Mouse (Mus musculus) hindbrain, embryonic 11.5 days (tissue): ENCODE data around the gene Ccnd3. TPM values are rescaled to one million over a fixed set of nuclear protein-coding genes. Genes with fewer than 3 reads are reported as not detected.

Source experiments
- ATAC-seq: fragments of 200-750 bp; cut with Nextera tagmentation; 2 replicates; pipeline ENCODE4 v1.8.0; 2017; ENCODE audit warnings: mild to moderate bottlenecking, moderate TSS enrichment, moderate library complexity; ENCODE audit not compliant: low FRiP score
- DNase-seq: peaks from one replicate; pipeline ENCODE4 v3.0.0-alpha.2; 2015; ENCODE audit warnings: low spot score
- H3K27ac ChIP-seq: fragments of 300-500 bp; sonication (generic); 2 replicates; pipeline ENCODE4 v1.5.1; 2014; ENCODE audit warnings: mild to moderate bottlenecking, low read depth, low read length
- H3K27me3 ChIP-seq: fragments of 300-500 bp; sonication (generic); 2 replicates; pipeline ENCODE4 v1.6.1; 2014; ENCODE audit warnings: mild to moderate bottlenecking, low read length, moderate library complexity, mixed read lengths; ENCODE audit not compliant: control insufficient read depth, insufficient read depth
- H3K36me3 ChIP-seq: fragments of 300-500 bp; sonication (generic); 2 replicates; pipeline ENCODE4 v1.6.1; 2014; ENCODE audit warnings: mild to moderate bottlenecking, low read length, moderate library complexity, mixed read lengths; ENCODE audit not compliant: control insufficient read depth, insufficient read depth
- H3K4me1 ChIP-seq: fragments of 300-500 bp; sonication (generic); replicated peaks from 2 replicates; pipeline ENCODE4 v1.6.1; 2014; ENCODE audit warnings: low read length, mixed read lengths; ENCODE audit not compliant: control insufficient read depth, insufficient read depth
- H3K4me2 ChIP-seq: fragments of 300-500 bp; sonication (generic); replicated peaks from 2 replicates; pipeline ENCODE4 v1.6.1; 2014; ENCODE audit warnings: mild to moderate bottlenecking, low read depth, low read length
- H3K4me3 ChIP-seq: fragments of 300-500 bp; sonication (generic); 2 replicates; pipeline ENCODE4 v1.5.1; 2014; ENCODE audit warnings: low read depth, low read length
- H3K9ac ChIP-seq: fragments of 300-500 bp; sonication (generic); 2 replicates; pipeline ENCODE4 v1.6.1; 2014; ENCODE audit warnings: low read depth, low read length
- H3K9me3 ChIP-seq: fragments of 300-500 bp; sonication (generic); 2 replicates; pipeline ENCODE4 v1.6.1; 2016; ENCODE audit warnings: low read length; ENCODE audit not compliant: control insufficient read depth
- whole genome bisulfite sequencing: fragments of 180-500 bp; shearing (Covaris S2); extraction: QIAGEN DNeasy Blood & Tissue Kit; methylation state at CpG from one replicate; pipeline ENCODE4 v1.1.7; 2014; 5-methylcytosine and 5-hydroxymethylcytosine counted together
- polyA plus RNA-seq: library from polyadenylated mRNA; unstranded; fragments of >200 nt; fragmentation: Nextera tagmentation; extraction: Ambion mirVana; gene quantifications from 2 replicates; pipeline ENCODE4 v1.2.1, GENCODE M21; 2014

The Ccnd3 gene
- 190 and 195 TPM in 2 replicates for polyA plus RNA-seq

DNA sequence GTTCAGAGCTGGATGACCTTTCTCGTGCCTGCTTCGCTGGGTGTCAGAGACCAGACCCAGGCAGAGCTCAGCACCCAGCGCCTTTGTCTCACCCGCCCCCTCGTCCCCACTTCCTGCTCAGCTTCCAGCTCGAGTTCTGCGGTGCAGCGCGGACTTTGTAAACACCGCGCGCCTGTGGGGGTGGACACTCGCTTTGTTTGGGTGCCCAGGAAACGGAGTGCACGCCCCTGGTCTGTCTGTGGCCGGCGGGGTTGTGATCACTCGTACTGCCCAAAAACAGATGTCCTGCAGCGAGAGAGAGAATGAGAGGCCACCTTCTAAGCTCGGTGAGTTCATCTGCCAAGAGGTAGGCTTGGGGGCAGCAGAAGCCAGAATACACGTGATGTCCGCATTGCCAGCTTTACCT is at the start of gene Ccnd3:
Gene Ccnd3, plus strand, starts transcription at position 111 of the 406 bp plus-strand sequence.
- Histone ChIP-seq H3K27me3 (no peaks in the 10 kb centered on the region), H3K4me2 (peak within 1 kb of the TSS; percentile 62), H3K4me3 (peak within 1 kb of the TSS; percentile 33), H3K36me3 (no peaks in the 10 kb centered on the region), H3K9ac (peak within 1 kb of the TSS; percentile 64), H3K27ac (no peak within 1 kb of the TSS), H3K4me1 (peaks cover 7% of the 10 kb centered on the region), H3K9me3 (no peaks in the 10 kb centered on the region)
- ATAC-seq: no peak
- DNase-seq: peak; percentile 56
- 3% methylated on average over 22 of the region's 22 CpGs for WGBS

DNA sequence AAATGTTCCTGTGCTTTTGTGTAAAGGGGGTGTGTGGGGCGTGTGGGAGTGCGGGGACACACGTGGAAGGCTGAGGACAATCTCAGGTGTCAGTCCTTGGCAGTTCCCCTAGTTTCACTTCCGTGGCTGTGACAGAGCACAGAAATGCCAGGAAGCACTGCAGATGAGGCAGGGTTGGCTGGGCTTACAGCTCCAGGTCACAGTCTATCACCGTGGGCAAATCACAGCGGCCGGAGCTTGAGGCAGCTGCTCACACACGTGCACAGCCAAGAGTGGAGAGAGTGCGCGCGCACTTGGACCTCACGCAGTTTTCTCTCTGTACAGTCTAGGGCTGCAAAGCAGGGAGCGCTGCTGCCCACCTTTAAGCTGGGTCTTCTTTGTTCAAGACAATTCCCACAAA is 46.5 kb upstream of the Ccnd3 start:
- Histone ChIP-seq H3K4me1 (no peaks in the 10 kb centered on the region), H3K4me2 (no peak overlapping the region), H3K9me3 (no peaks in the 10 kb centered on the region), H3K36me3 (no peaks in the 10 kb centered on the region), H3K27me3 (no peaks in the 10 kb centered on the region), H3K27ac (no peak overlapping the region), H3K9ac (no peak overlapping the region), H3K4me3 (no peak overlapping the region)
- no peak for ATAC-seq
- 86% methylated on average over 13 of the region's 13 CpGs for WGBS
- DNase-seq: no peak

DNA sequence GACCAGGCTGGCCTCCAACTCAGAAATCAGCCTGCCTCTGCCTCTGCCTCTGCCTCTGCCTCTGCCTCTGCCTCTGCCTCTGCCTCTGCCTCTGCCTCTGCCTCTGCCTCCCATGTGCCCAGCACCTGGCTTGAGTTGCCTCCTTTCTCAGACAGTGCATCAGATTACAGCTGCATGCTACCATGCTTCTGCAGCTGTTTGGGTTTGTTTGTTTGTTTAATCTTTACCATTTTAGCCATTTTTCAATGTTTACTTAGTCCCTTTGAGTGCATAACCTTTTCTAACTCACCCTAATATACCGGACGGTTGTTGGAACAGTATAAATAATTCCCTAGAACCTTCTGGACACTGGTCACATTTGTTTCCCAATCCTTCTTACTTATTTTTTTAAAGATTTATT is 45.9 kb upstream of the Ccnd3 start:
- no peaks in the 10 kb centered on the region for H3K36me3 ChIP-seq
- no peak overlapping the region for H3K4me3 ChIP-seq
- whole genome bisulfite sequencing: 94% methylated on average over 2 of the region's 2 CpGs
- ATAC-seq (no peak), DNase-seq (no peak)
- no peak overlapping the region for H3K27ac ChIP-seq
- H3K27me3 ChIP-seq: no peaks in the 10 kb centered on the region
- H3K4me2 ChIP-seq: no peak overlapping the region
- H3K9ac ChIP-seq: no peak overlapping the region
- H3K4me1 ChIP-seq: no peaks in the 10 kb centered on the region
- H3K9me3 ChIP-seq: no peaks in the 10 kb centered on the region

DNA sequence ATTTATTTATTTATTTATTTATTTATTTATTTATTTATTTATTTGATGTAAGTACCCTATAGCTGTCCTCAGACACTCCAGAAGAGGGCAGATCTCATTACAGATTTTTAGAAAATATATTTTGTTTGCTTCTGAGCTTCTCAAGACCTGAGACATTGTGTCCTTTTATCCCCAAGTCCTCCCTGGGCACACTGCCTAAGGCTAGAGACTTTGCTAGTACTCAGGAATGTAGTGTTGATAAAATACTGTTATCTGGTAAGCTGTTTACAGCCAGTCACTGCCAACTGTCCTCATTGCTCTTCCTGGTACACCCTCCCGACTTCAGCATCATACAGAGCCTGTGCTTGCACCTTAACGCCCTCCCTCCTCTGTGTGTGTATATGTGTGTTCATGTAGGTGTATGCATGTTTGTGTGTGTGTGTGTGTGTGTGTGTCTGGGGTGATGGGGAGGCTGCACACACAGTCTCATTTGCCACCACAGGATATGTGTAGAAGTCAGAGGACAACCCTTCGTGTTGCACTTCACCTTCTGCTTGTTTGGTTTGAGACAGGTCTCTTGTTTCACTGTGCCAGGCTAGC is 45.4 kb upstream of the Ccnd3 start:
- no peak for DNase-seq
- Histone ChIP-seq H3K36me3 (no peaks in the 10 kb centered on the region), H3K4me3 (no peak overlapping the region), H3K27ac (no peak overlapping the region), H3K9me3 (no peaks in the 10 kb centered on the region), H3K9ac (no peak overlapping the region), H3K4me2 (no peak overlapping the region), H3K4me1 (no peaks in the 10 kb centered on the region), H3K27me3 (no peaks in the 10 kb centered on the region)
- WGBS: 84% methylated on average over 3 of the region's 3 CpGs
- ATAC-seq: no peak

DNA sequence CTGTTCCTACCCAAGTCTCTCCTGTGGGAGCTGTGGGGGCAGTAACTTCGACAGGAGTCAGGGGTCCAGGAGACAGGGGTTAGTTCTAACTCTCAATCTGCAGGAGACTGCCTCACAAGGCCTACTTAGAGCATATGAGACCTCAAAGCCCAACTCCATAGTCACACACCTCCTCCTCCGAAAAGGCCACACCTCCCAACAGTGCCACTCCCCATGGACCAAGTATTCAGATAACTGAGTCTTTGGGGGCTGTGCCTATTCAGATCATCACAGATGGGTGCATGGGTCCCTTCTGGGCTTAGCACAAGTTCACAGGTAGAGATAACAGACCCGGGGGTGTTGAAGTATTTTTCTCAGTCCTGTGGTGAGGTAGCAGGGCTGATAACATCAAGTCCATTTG is 43.2 kb upstream of the Ccnd3 start:
- WGBS: 69% methylated on average over 3 of the region's 3 CpGs
- H3K9ac ChIP-seq: no peak overlapping the region
- no peak overlapping the region for H3K4me3 ChIP-seq
- H3K4me1 ChIP-seq: 0 out of 2 replicates have a peak, but pooled peaks cover 2% of the 10 kb centered on the region
- H3K9me3 ChIP-seq: no peaks in the 10 kb centered on the region
- ATAC-seq (no peak), DNase-seq (no peak)
- no peaks in the 10 kb centered on the region for H3K36me3 ChIP-seq
- no peak overlapping the region for H3K27ac ChIP-seq
- peaks cover 7% of the 10 kb centered on the region; the same call in 1 of the 2 replicates for H3K27me3 ChIP-seq
- H3K4me2 ChIP-seq: no peak overlapping the region

DNA sequence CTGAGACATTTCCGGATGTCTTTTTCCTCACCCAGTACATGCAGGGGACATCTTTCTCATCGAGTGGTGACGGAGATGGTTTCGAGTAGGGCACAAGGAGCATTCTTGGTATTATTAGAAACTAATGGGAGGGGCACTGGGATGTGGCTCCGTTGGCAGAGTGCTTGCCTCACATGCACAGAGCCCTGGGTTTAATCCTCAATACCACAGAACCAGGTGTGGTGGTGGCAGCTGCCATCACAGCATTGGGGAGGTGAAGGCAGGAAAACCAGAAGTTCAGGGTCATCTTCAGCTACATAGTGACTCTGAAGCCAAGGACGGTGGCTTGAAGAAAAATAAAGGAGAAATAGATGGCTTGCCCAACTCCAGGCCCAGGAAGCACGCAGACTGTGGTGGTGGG is 42.6 kb upstream of the Ccnd3 start:
- Histone ChIP-seq H3K4me2 (no peak overlapping the region), H3K4me1 (0 out of 2 replicates have a peak, but pooled peaks cover 2% of the 10 kb centered on the region), H3K4me3 (no peak overlapping the region), H3K36me3 (no peaks in the 10 kb centered on the region), H3K9ac (no peak overlapping the region), H3K27ac (no peak overlapping the region), H3K27me3 (peaks cover 10% of the 10 kb centered on the region), H3K9me3 (no peaks in the 10 kb centered on the region)
- ATAC-seq (no peak), DNase-seq (no peak)
- WGBS: 75% methylated on average over 7 of the region's 7 CpGs

DNA sequence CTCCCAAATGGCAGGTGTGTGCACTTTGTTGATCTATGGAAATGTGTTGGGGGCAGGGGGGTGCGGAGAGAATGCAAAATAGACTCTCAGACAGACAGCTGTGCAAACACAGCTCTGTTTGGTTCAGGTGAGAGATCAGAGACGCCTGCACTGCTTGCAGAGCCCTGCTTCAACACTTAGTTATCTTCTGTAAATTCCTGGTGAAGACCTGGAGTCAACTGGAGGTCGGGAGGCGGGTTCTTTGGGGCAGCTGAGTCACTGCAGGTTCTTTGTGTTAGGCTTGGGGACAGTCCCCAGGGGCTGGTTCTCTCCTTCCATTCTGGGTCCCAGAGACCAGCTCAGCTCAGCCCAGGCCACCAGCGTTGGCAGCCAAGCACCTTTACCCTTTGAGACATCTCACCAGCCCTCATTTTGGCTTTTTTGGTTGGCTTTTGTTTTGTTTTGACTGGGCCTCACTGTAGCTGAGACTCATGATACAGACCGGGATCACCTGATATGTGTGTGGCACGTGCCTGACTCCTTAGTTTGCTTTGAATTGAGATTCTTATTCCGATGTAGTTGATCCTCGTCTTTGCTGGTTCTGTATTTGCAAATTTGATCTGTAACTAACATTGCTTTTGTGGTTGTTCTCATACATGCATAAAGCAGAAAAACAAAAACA is 42.0 kb upstream of the Ccnd3 start:
- no peak overlapping the region for H3K4me2 ChIP-seq
- 46% methylated on average over 9 of the region's 9 CpGs for WGBS
- no peaks in the 10 kb centered on the region for H3K9me3 ChIP-seq
- ATAC-seq (no peak), DNase-seq (no peak)
- H3K4me3 ChIP-seq: no peak overlapping the region
- no peaks in the 10 kb centered on the region for H3K36me3 ChIP-seq
- 0 out of 2 replicates have a peak, but pooled peaks cover 2% of the 10 kb centered on the region for H3K4me1 ChIP-seq
- H3K27me3 ChIP-seq: peaks cover 16% of the 10 kb centered on the region
- H3K27ac ChIP-seq: no peak overlapping the region
- no peak overlapping the region for H3K9ac ChIP-seq

DNA sequence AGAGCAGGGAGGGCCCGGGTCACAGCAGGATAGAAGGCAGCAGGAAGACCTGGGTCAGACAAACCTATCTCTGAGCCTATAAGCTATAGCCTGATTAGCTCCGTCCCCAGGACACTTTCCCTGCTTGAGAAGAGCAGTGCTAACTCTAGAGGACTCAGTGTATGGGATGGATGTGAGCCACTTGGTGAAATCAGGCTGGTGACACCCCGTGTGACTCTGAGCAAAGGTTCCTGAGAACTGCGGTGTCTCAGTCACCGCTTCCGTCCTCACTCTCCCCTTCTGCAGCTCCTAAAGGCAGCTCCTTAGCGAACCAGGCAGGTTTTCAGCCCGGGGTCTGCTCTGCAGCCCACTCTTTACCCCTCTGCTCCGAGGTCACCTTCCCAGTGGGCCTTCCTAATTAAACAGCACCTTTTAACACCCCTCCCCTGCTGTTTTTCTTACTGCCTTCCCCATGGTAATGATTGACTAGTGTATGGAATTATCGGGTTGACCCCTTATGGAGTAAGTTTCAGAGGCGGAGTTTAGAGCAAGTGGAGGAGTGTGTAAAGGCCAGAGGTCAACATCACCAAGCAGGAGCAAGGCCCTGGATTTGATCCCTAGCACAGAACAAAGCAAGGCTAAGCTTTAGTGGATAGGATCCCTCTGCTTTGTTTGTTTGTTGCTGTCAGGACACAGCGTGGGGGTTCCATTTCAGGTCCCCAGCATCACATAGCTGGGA is 40.4 kb upstream of the Ccnd3 start:
- DNase-seq (no peak), ATAC-seq (no peak)
- Histone ChIP-seq H3K27ac (no peak overlapping the region), H3K4me3 (no peak overlapping the region), H3K4me2 (no peak overlapping the region), H3K27me3 (peaks cover 30% of the 10 kb centered on the region), H3K9me3 (no peaks in the 10 kb centered on the region), H3K36me3 (no peaks in the 10 kb centered on the region), H3K4me1 (peaks cover 6% of the 10 kb centered on the region; the same call in 1 of the 2 replicates), H3K9ac (no peak overlapping the region)
- 41% methylated on average over 12 of the region's 12 CpGs for WGBS
